Mouse (Mus musculus) neural tube, embryonic 10.5 days (tissue): Measurements from ENCODE around the gene Mex3d.
A peak's percentile ranks its signal among the peaks of the same experiment; 100 is the strongest.

ENCODE experiments used
- DNase-seq: peaks from one replicate; pipeline ENCODE4 v3.0.0-alpha.2; 2017; ENCODE audit warnings: low spot score; ENCODE audit errors: extremely low spot score

The Mex3d gene

GRCm38 (mm10) chr10:80386735-80387471 is 556 bp downstream of the Mex3d start:
- DNase-seq = peak; percentile 59

- peak; percentile 78 for DNase-seq
Measured at GRCm38 (mm10) chr10:80385811-80386734, 1.4 kb downstream of the Mex3d start.

- DNase-seq = no peak
Measured at GRCm38 (mm10) chr10:80385310-80385709, 2.1 kb downstream of the Mex3d start.

- DNase-seq = no peak
Measured at GRCm38 (mm10) chr10:80384709-80385108, 2.8 kb downstream of the Mex3d start.

GRCm38 (mm10) chr10:80384115-80384639 is 3.3 kb downstream of the Mex3d start:
- DNase-seq = no peak

- DNase-seq = no peak
Measured at GRCm38 (mm10) chr10:80383431-80383830, 4.0 kb downstream of the Mex3d start.

- DNase-seq = no peak
Measured at GRCm38 (mm10) chr10:80382641-80383365, 4.7 kb downstream of the Mex3d start.

GRCm38 (mm10) chr10:80377716-80378115 is 9.7 kb downstream of the Mex3d start:
- DNase-seq = no peak

- peak; percentile 95 for DNase-seq
Measured at GRCm38 (mm10) chr10:80376160-80376559, 11.3 kb downstream of the Mex3d start.

GRCm38 (mm10) chr10:80374063-80374462 is 13.4 kb downstream of the Mex3d start:
- no peak for DNase-seq

- DNase-seq = no peak
Measured at GRCm38 (mm10) chr10:80372706-80373105, 14.8 kb downstream of the Mex3d start.

- no peak for DNase-seq
Measured at GRCm38 (mm10) chr10:80371983-80372382, 15.5 kb downstream of the Mex3d start.

GRCm38 (mm10) chr10:80371411-80371966 is 16.0 kb downstream of the Mex3d start:
- peak; percentile 61 for DNase-seq

GRCm38 (mm10) chr10:80369995-80370747 is 17.3 kb downstream of the Mex3d start:
- DNase-seq = no peak

- DNase-seq = no peak
Measured at GRCm38 (mm10) chr10:80368392-80368791, 19.1 kb downstream of the Mex3d start.

GRCm38 (mm10) chr10:80367954-80368353 is 19.5 kb downstream of the Mex3d start:
- DNase-seq = no peak

GRCm38 (mm10) chr10:80365736-80366135 is 21.7 kb downstream of the Mex3d start:
- DNase-seq = no peak

- DNase-seq = no peak
Measured at GRCm38 (mm10) chr10:80363734-80364133, 23.7 kb downstream of the Mex3d start.

GRCm38 (mm10) chr10:80357994-80358639 is 29.3 kb downstream of the Mex3d start:
- DNase-seq = no peak

GRCm38 (mm10) chr10:80357336-80357735 is 30.1 kb downstream of the Mex3d start:
- no peak for DNase-seq
